Mouse (Mus musculus): ENCODE results near the gene Abhd14b.

DNA sequence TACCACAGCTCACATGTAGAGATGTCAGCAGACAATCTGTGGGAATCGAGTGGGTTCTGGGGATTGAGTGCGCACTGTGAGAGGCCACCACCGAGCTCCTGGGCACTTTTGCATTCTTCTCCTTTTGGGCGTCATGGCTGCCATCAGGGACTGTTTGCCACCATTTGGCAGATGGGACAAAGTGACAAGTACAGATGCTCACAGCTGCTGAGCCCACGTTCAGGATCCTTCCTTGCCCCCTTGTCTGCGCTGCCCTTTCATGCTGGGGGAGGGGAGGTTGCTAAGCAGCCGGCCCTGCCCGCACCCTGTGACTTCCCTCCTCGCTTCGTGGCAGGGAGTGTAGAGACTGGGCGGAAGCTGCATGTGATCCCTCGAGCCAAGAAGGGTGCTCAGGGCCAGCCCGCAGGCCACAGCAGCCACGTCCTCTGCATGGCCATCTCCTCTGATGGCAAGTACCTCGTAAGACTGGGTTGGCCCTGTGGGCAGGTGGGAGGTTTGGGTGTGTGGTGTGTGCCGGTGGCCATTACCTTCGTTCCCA lies 35.4 kb downstream of the Abhd14b start:
- no peak for TF ChIP-seq POLR2A (IDR thresholded peaks at IDR 0.05; ENCODE audit: insufficient read depth, low read depth, low read length)
- TF ChIP-seq CTCF (IDR thresholded peaks at IDR 0.05) = no peak
- TF ChIP-seq EP300 (IDR thresholded peaks at IDR 0.05; ENCODE audit: insufficient read depth, low read depth, low read length) = no peak

Data from heart, adult 2 months (tissue).